Mouse (Mus musculus) bone marrow macrophage, adult 2 months (primary cell): ENCODE data around the gene Phgr1.

ENCODE experiments used
- CTCF ChIP-seq: IDR thresholded peaks from 2 replicates; pipeline ENCODE4 v1.5.1; 2012; ENCODE audit warnings: low read depth, mild to moderate bottlenecking, low read length, moderate library complexity
- POLR2A ChIP-seq: IDR thresholded peaks from 2 replicates; pipeline ENCODE4 v1.6.1; 2012; ENCODE audit warnings: mild to moderate bottlenecking, low read depth, low read length, borderline replicate concordance

DNA sequence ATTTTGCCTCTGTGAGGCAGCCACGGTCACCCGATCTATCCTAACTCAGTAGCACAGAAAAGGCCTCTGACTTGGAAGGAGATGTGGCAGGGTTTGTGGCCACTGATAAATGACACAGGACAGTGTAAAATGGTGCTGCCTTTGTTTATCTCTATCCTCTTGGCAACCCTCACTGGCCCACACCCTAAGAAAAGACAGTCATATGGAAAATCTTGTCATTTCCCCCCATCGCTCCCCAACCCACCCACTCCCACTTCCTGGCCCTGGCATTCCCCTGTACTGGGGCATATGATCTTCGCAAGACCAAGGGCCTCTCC lies 19.8 kb upstream of the Phgr1 start:
- no peak for TF ChIP-seq POLR2A
- no peak for TF ChIP-seq CTCF
